Mouse (Mus musculus): ENCODE data around the gene Washc1. TPM values are rescaled to one million over a fixed set of nuclear protein-coding genes. Genes with fewer than 3 reads are reported as not detected.
"Not testable (repeated sequence)": the region's sequence is repeated elsewhere in the genome, so short reads cannot be mapped to it uniquely, and the experiment has no call there.

Washc1 gene
- total and polyA plus RNA-seq, 3 experiments, result 19.2 to 21.5 (median 21.1) TPM

GRCm38 (mm10) chr17:66131212-66131611, 19.9 kb downstream of the Washc1 start:
- H3K79me2 ChIP-seq (replicated peaks; ENCODE audit: control insufficient read depth, insufficient read depth, low read length), result no peaks in the 10 kb centered on the region
- H3K4me1 ChIP-seq (ENCODE audit: control insufficient read depth, insufficient read depth, low read length), result no peaks in the 10 kb centered on the region
- no peaks in the 10 kb centered on the region for H3K36me3 ChIP-seq (ENCODE audit: control insufficient read depth, insufficient read depth, low read length)
- DNase-seq, result no peak
- no peak overlapping the region for H3K27ac ChIP-seq
- H3K27me3 ChIP-seq (ENCODE audit: control insufficient read depth, insufficient read depth, low read length), result no peaks in the 10 kb centered on the region
- TF ChIP-seq POLR2A (IDR thresholded peaks at IDR 0.05; ENCODE audit: insufficient read depth, low read depth, low read length), result no peak
- no peak for TF ChIP-seq CTCF (IDR thresholded peaks at IDR 0.05)
- TF ChIP-seq EP300 (IDR thresholded peaks at IDR 0.05; ENCODE audit: insufficient read depth, low read depth, low read length), result no peak
- intact Hi-C loops (cut with DNase I), result no loop called here
- no peak overlapping the region for H3K9ac ChIP-seq (ENCODE audit: low read depth, low read length)
- H3K4me3 ChIP-seq, result no peak overlapping the region
- whole genome bisulfite sequencing, result 100% methylated on average over 4 of the region's 4 CpGs

GRCm38 (mm10) chr17:66152706-66153662, 41.6 kb downstream of the Washc1 start:
- 63% methylated on average over 6 of the region's 8 CpGs for WGBS
- DNase-seq; H3K27ac ChIP-seq; H3K4me1 ChIP-seq (ENCODE audit: control insufficient read depth, insufficient read depth, low read length); H3K9ac ChIP-seq (ENCODE audit: low read depth, low read length); H3K27me3 ChIP-seq (ENCODE audit: control insufficient read depth, insufficient read depth, low read length); H3K36me3 ChIP-seq (ENCODE audit: control insufficient read depth, insufficient read depth, low read length); H3K79me2 ChIP-seq (replicated peaks; ENCODE audit: control insufficient read depth, insufficient read depth, low read length); H3K4me3 ChIP-seq: not testable (repeated sequence)
- intact Hi-C loops (cut with DNase I), result loop anchor here (2.0 to 5.0 kb wide), 2 partner anchors 58 to 339 kb away; no protein-coding TSS in a partner anchor
- TF ChIP-seq CTCF (IDR thresholded peaks at IDR 0.05), result peak; percentile 32

- intact Hi-C loops (cut with DNase I), result loop anchor here (2.0 to 5.0 kb wide), 2 partner anchors 57 to 338 kb away; no protein-coding TSS in a partner anchor
- not testable (repeated sequence) for H3K4me1 ChIP-seq (ENCODE audit: control insufficient read depth, insufficient read depth, low read length); H3K9ac ChIP-seq (ENCODE audit: low read depth, low read length); H3K27me3 ChIP-seq (ENCODE audit: control insufficient read depth, insufficient read depth, low read length); DNase-seq; H3K4me3 ChIP-seq; H3K36me3 ChIP-seq (ENCODE audit: control insufficient read depth, insufficient read depth, low read length); H3K79me2 ChIP-seq (replicated peaks; ENCODE audit: control insufficient read depth, insufficient read depth, low read length); H3K27ac ChIP-seq
- 82% methylated on average over 4 of the region's 4 CpGs for WGBS
These were observed 42.5 kb downstream of the Washc1 start for GRCm38 (mm10) chr17:66153735-66154423.

DNA sequence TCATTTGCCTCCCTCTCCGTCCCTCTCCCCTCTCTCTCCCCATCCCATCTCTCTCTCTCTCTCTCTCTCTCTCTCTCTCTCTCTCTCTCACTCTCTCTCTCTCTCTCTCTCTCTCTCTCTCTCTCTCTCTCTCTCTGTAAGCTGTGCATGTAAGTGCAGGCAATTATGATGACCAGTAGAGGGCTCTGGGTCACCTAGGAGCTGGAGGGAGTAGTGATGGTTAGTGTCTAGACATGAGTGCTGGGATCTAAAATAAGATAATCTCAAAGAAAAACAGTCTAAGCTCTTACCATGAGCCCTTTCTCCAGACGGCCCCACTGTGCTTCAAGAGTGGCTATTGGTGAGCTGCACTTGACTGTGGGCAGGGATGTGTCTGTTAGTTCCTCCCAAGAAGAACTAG, 43.5 kb downstream of the Washc1 start:
- Histone ChIP-seq H3K36me3 (ENCODE audit: control insufficient read depth, insufficient read depth, low read length) (no peaks in the 10 kb centered on the region), H3K27ac (no peak overlapping the region), H3K79me2 (replicated peaks; ENCODE audit: control insufficient read depth, insufficient read depth, low read length) (no peaks in the 10 kb centered on the region), H3K4me3 (no peak overlapping the region), H3K4me1 (ENCODE audit: control insufficient read depth, insufficient read depth, low read length) (no peaks in the 10 kb centered on the region), H3K27me3 (ENCODE audit: control insufficient read depth, insufficient read depth, low read length) (no peaks in the 10 kb centered on the region), H3K9ac (ENCODE audit: low read depth, low read length) (no peak overlapping the region)
- no peak for TF ChIP-seq POLR2A (IDR thresholded peaks at IDR 0.05; ENCODE audit: insufficient read depth, low read depth, low read length)
- TF ChIP-seq EP300 (IDR thresholded peaks at IDR 0.05; ENCODE audit: insufficient read depth, low read depth, low read length), result no peak
- no peak for TF ChIP-seq CTCF (IDR thresholded peaks at IDR 0.05)
- intact Hi-C loops (cut with DNase I), result loop anchor here (5.0 kb wide), 3 partner anchors 67 to 337 kb away; no protein-coding TSS in a partner anchor
- WGBS, result 73% methylated on average over 2 of the region's 2 CpGs
- no peak for DNase-seq

GRCm38 (mm10) chr17:66158271-66158670, 46.9 kb downstream of the Washc1 start:
- TF ChIP-seq POLR2A (IDR thresholded peaks at IDR 0.05; ENCODE audit: insufficient read depth, low read depth, low read length) (no peak), EP300 (IDR thresholded peaks at IDR 0.05; ENCODE audit: insufficient read depth, low read depth, low read length) (no peak), CTCF (IDR thresholded peaks at IDR 0.05) (no peak)
- Histone ChIP-seq H3K36me3 (ENCODE audit: control insufficient read depth, insufficient read depth, low read length) (no peaks in the 10 kb centered on the region), H3K4me3 (no peak overlapping the region), H3K27ac (no peak overlapping the region), H3K79me2 (replicated peaks; ENCODE audit: control insufficient read depth, insufficient read depth, low read length) (no peaks in the 10 kb centered on the region), H3K27me3 (ENCODE audit: control insufficient read depth, insufficient read depth, low read length) (no peaks in the 10 kb centered on the region), H3K9ac (ENCODE audit: low read depth, low read length) (no peak overlapping the region), H3K4me1 (ENCODE audit: control insufficient read depth, insufficient read depth, low read length) (no peaks in the 10 kb centered on the region)
- WGBS, result 85% methylated on average over 5 of the region's 5 CpGs
- intact Hi-C loops (cut with DNase I), result loop anchor here (5.0 kb wide), 2 partner anchors 64 to 314 kb away; no protein-coding TSS in a partner anchor
- DNase-seq, result no peak

DNA sequence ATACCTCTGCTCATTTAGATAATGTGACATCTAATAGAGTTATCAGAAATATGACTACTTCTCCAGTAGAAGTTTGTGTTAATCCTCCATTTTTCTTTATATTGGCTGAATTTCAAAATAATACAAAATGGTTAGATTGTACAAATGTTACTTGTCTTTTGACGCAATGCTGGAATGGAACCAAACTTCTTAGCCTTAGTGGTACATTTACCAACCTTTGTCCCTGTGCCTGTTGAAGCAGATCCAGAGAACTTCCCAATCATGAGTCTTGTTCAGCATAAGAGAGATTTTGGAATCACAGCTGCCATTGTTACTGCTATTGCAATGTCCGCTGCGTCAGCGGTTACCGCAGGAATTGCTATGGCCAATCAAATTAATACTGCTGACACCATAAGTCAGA, 55.8 kb downstream of the Washc1 start:
- H3K36me3 ChIP-seq (ENCODE audit: control insufficient read depth, insufficient read depth, low read length); H3K27ac ChIP-seq; H3K4me1 ChIP-seq (ENCODE audit: control insufficient read depth, insufficient read depth, low read length); H3K27me3 ChIP-seq (ENCODE audit: control insufficient read depth, insufficient read depth, low read length); DNase-seq; H3K4me3 ChIP-seq; H3K9ac ChIP-seq (ENCODE audit: low read depth, low read length); intact Hi-C loops (cut with DNase I); H3K79me2 ChIP-seq (replicated peaks; ENCODE audit: control insufficient read depth, insufficient read depth, low read length): not testable (repeated sequence)
- 94% methylated on average over 5 of the region's 5 CpGs for WGBS

Other genes starting within 250 kb of the Washc1 start
- gene Ralbp1, start 225.7 kb upstream of the Washc1 start, total RNA-seq (2021), result 10 to 100 TPM; 36.0 to 39.1 TPM
- 16.5 and 20.3 TPM in 2 replicates for gene Ralbp1, start 225.7 kb upstream of the Washc1 start, polyA plus RNA-seq (2012; rRNA removed)
- 10 to 100 TPM; 76.1 to 79.0 TPM for gene Twsg1, start 160.3 kb upstream of the Washc1 start, total RNA-seq (2021)
- 41.7 and 83.0 TPM in 2 replicates for gene Twsg1, start 160.3 kb upstream of the Washc1 start, polyA plus RNA-seq (2012; rRNA removed)
- gene Ankrd12, start 34.5 kb upstream of the Washc1 start, total RNA-seq (2021), result 10 to 100 TPM; 18.7 to 22.2 TPM
- gene Ankrd12, start 34.5 kb upstream of the Washc1 start, polyA plus RNA-seq (2012; rRNA removed), result 2.6 and 7.1 TPM in 2 replicates
- gene Ndufv2, start 10.0 kb upstream of the Washc1 start, total RNA-seq (2021), result 1,000 to 10,000 TPM; 1,138 to 1,275 TPM
- gene Ndufv2, start 10.0 kb upstream of the Washc1 start, polyA plus RNA-seq (2012; rRNA removed), result 270 and 461 TPM in 2 replicates
- gene Ddx11, start 12.0 kb downstream of the Washc1 start, total RNA-seq (2021), result 1 to 10 TPM; 1.2 to 1.3 TPM
- gene Ddx11, start 12.0 kb downstream of the Washc1 start, polyA plus RNA-seq (2012; rRNA removed), result 1.3 and 2.9 TPM in 2 replicates

All from heart, adult 2 months (tissue).